Mouse (Mus musculus) CH12.LX (cell line): ENCODE measurements around the gene Plcg2. TPM values are rescaled to one million over a fixed set of nuclear protein-coding genes. Genes with fewer than 3 reads are reported as not detected.

ENCODE experiments used
- DNase-seq: peaks from one replicate; pipeline ENCODE4 v3.0.0-alpha.2; 2013; ENCODE audit errors: extremely low read depth
- H3K27ac ChIP-seq: 2 replicates; pipeline ENCODE4 v1.5.1; 2012; ENCODE audit warnings: low read depth, mild to moderate bottlenecking, control low read depth, moderate library complexity; ENCODE audit not compliant: insufficient read depth
- H3K27me3 ChIP-seq: replicated peaks from 2 replicates; pipeline ENCODE3; 2012; ENCODE audit warnings: inconsistent platforms
- H3K36me3 ChIP-seq, 2 experiments: replicated peaks in 1 of 2; 2 replicates each; pipeline versions ENCODE3 to v1.6.1; 2012; ENCODE audit warnings: inconsistent platforms in 1 of 2, low read length in 1 of 2, mild to moderate bottlenecking in 1 of 2, mixed read lengths in 1 of 2, moderate library complexity in 1 of 2; ENCODE audit not compliant: control insufficient read depth in 1 of 2, insufficient read depth in 1 of 2
- H3K4me1 ChIP-seq, 2 experiments: 2 replicates each; pipeline ENCODE4 v1.6.1; 2012; ENCODE audit warnings: inconsistent platforms in 1 of 2, moderate library complexity in 1 of 2; ENCODE audit not compliant: insufficient read depth in 2 of 2, control insufficient read depth in 1 of 2
- H3K4me2 ChIP-seq: 2 replicates; pipeline ENCODE4 v1.6.1; 2012; ENCODE audit warnings: low read depth, mild to moderate bottlenecking, control low read depth; ENCODE audit not compliant: poor library complexity, insufficient read depth, severe bottlenecking
- H3K4me3 ChIP-seq, 3 experiments: fragments of 150-350 bp in 1 of 3; sonication (generic) in 1 of 3; replicated peaks in 1 of 3; 2 replicates each; pipeline versions ENCODE3 to v1.5.1; 2011 to 2012; ENCODE audit warnings: low read depth in 2 of 3, low read length in 2 of 3, mild to moderate bottlenecking in 2 of 3, moderate library complexity in 2 of 3, control low read depth in 1 of 3, improper control_type of control experiment in 1 of 3, inconsistent platforms in 1 of 3, mixed read lengths in 1 of 3; ENCODE audit not compliant: poor library complexity in 1 of 3
- H3K79me2 ChIP-seq: replicated peaks from 2 replicates; pipeline ENCODE4 v1.6.1; 2012; ENCODE audit warnings: mild to moderate bottlenecking, moderate library complexity; ENCODE audit not compliant: control insufficient read depth, poor library complexity, insufficient read depth, severe bottlenecking; ENCODE audit errors: extremely low read depth
- H3K9ac ChIP-seq: 2 replicates; pipeline ENCODE4 v1.6.1; 2012; ENCODE audit warnings: low read depth, mild to moderate bottlenecking, control low read depth, moderate library complexity; ENCODE audit not compliant: insufficient read depth
- H3K9me3 ChIP-seq: replicated peaks from 2 replicates; pipeline ENCODE3; 2012; ENCODE audit warnings: low read length, inconsistent platforms, mixed read lengths
- BHLHE40 ChIP-seq: IDR thresholded peaks from 2 replicates; pipeline ENCODE4 v1.6.1; 2011; ENCODE audit warnings: mild to moderate bottlenecking, low read depth, low read length, improper control_type of control experiment
- CHD1 ChIP-seq: IDR thresholded peaks from 2 replicates; pipeline ENCODE4 v1.6.1; 2012; ENCODE audit warnings: low read depth, low read length, improper control_type of control experiment, inconsistent platforms
- CTCF ChIP-seq, 2 experiments: IDR thresholded peaks in 1 of 2; conservative IDR thresholded peaks in 1 of 2; 2 replicates each; pipeline ENCODE4 v1.5.1; 2011 to 2012; ENCODE audit warnings: low read depth in 2 of 2, low read length in 2 of 2, improper control_type of control experiment in 1 of 2, inconsistent platforms in 1 of 2, mild to moderate bottlenecking in 1 of 2, moderate library complexity in 1 of 2
- ELF1 ChIP-seq: IDR thresholded peaks from 2 replicates; pipeline ENCODE4 v1.6.1; 2014; ENCODE audit warnings: low read depth, mild to moderate bottlenecking, inconsistent platforms, low read length, improper control_type of control experiment
- GABPA ChIP-seq: IDR thresholded peaks from 2 replicates; pipeline ENCODE4 v1.6.1; 2012; ENCODE audit warnings: low read depth, low read length, improper control_type of control experiment, inconsistent platforms; ENCODE audit not compliant: insufficient replicate concordance
- HCFC1 ChIP-seq: IDR thresholded peaks from 2 replicates; pipeline ENCODE4 v1.6.1; 2012; ENCODE audit warnings: low read depth, mild to moderate bottlenecking, inconsistent platforms, low read length, improper control_type of control experiment
- IRF4 ChIP-seq: IDR thresholded peaks from 2 replicates; pipeline ENCODE4 v1.6.1; 2014; ENCODE audit warnings: low read depth, mild to moderate bottlenecking, inconsistent platforms, low read length, improper control_type of control experiment
- JUND ChIP-seq: conservative IDR thresholded peaks from 2 replicates; pipeline ENCODE4 v1.6.1; 2011; ENCODE audit warnings: low read depth, low read length, improper control_type of control experiment
- MAFK ChIP-seq: IDR thresholded peaks from 2 replicates; pipeline ENCODE4 v1.6.1; 2011; ENCODE audit warnings: low read length, improper control_type of control experiment; ENCODE audit not compliant: insufficient replicate concordance
- MAZ ChIP-seq: IDR thresholded peaks from 2 replicates; pipeline ENCODE4 v1.6.1; 2012; ENCODE audit warnings: low read depth, mild to moderate bottlenecking, inconsistent platforms, low read length, improper control_type of control experiment, moderate library complexity
- MEF2A ChIP-seq: IDR thresholded peaks from 2 replicates; pipeline ENCODE4 v1.6.1; 2014; ENCODE audit warnings: low read depth, mild to moderate bottlenecking, inconsistent platforms, low read length, improper control_type of control experiment, borderline replicate concordance
- NELFE ChIP-seq: IDR thresholded peaks from 2 replicates; pipeline ENCODE4 v1.6.1; 2011; ENCODE audit warnings: low read depth, low read length, improper control_type of control experiment
- POLR2A ChIP-seq: IDR thresholded peaks from 2 replicates; pipeline ENCODE4 v1.6.1; 2011; ENCODE audit warnings: low read depth, mild to moderate bottlenecking, improper control_type of control experiment, low read length
- POLR2AphosphoS2 ChIP-seq: IDR thresholded peaks from 2 replicates; pipeline ENCODE4 v1.6.1; 2011; ENCODE audit warnings: low read depth, low read length, improper control_type of control experiment
- RCOR1 ChIP-seq: conservative IDR thresholded peaks from 2 replicates; pipeline ENCODE4 v1.6.1; 2012; ENCODE audit warnings: low read depth, mild to moderate bottlenecking, inconsistent platforms, low read length, improper control_type of control experiment
- SIN3A ChIP-seq: IDR thresholded peaks from 2 replicates; pipeline ENCODE4 v1.6.1; 2012; ENCODE audit warnings: low read length, improper control_type of control experiment, inconsistent platforms
- TCF12 ChIP-seq: IDR thresholded peaks from 2 replicates; pipeline ENCODE4 v1.6.1; 2014; ENCODE audit warnings: low read depth, mild to moderate bottlenecking, inconsistent platforms, low read length, improper control_type of control experiment
- UBTF ChIP-seq: IDR thresholded peaks from 2 replicates; pipeline ENCODE4 v1.6.1; 2012; ENCODE audit warnings: low read depth, mild to moderate bottlenecking, inconsistent platforms, low read length, improper control_type of control experiment, moderate library complexity
- USF1 ChIP-seq: IDR thresholded peaks from 2 replicates; pipeline ENCODE4 v1.6.1; 2014; ENCODE audit warnings: low read depth, mild to moderate bottlenecking, inconsistent platforms, low read length, improper control_type of control experiment
- USF2 ChIP-seq: conservative IDR thresholded peaks from 2 replicates; pipeline ENCODE4 v1.6.1; 2011; ENCODE audit warnings: low read depth, low read length, improper control_type of control experiment
- ZC3H11A ChIP-seq: IDR thresholded peaks from 2 replicates; pipeline ENCODE4 v1.6.1; 2012; ENCODE audit warnings: low read depth, mild to moderate bottlenecking, inconsistent platforms, low read length, improper control_type of control experiment
- dilution Hi-C: fragments of 300-500 bp; cut with MboI; formaldehyde crosslinking; loops from 2 replicates; pipeline ENCODE4 v1.14.3; 2020; ENCODE audit warnings: low sequenced_read_pairs; ENCODE audit not compliant: extremely low pct_unique_long_range_greater_than_20kb, extremely low pct_ligation_motif_present
- in situ Hi-C: fragments of 300-500 bp; cut with MboI; formaldehyde crosslinking; loops from 3 replicates; pipeline ENCODE4 v1.14.3; 2019; ENCODE audit warnings: low sequenced_read_pairs, low pct_ligation_motif_present, low pct_unique_long_range_greater_than_20kb, mixed read lengths
- polyA plus RNA-seq: library from polyadenylated mRNA; unstranded; fragments of >175 nt; gene quantifications from 2 replicates; pipeline ENCODE4 v1.2.1, GENCODE M21; 2012; ENCODE audit warnings: low read depth; ENCODE audit not compliant: insufficient read length
- total RNA-seq, 2 experiments: library from RNA; depleted of rRNA; stranded (reverse); fragments of 300-350 nt in 1 of 2; fragments of >200 nt in 1 of 2; gene quantifications; 2 replicates each; pipeline ENCODE4 v1.2.3; 2012 to 2014

Gene Plcg2
- total and polyA plus RNA-seq, 3 experiments, result 129 to 196 (median 194) TPM

DNA sequence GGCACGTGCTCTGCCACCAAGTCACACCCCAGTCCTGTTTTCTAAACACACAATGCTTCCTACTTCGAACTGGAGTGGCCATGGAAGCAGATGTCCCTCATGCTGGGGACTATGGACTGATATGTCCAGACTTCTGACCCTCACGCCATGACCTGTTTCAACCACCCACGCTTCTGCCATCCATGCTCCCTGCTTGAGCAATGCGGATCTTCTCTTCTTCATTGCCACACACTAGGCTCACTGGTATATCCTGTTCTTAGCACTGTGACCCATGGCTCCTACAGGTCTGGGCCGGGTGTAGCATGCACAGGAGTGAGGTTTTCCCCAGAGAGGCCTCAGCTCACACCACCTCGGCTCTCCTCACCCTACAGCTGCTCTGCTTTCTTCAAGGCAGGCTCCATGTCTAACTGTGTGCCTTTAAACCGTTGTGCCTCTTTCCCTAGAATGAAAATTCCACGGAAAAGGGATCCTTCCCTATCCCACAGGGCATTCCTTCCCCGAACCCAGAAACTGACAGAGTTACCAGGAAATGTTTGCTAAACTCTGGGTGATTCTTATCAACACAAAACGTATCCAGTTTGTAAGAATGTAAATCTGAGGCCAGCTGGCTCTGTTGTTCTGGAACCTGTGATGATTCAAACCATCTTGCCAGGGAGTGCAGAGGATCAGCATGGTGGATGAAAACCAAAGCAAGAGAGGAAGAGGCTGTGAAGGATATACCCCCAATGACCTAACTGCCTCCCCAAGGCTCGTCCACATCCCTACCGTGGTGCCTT lies 169.4 kb downstream of the Plcg2 start:
- Histone ChIP-seq H3K27me3 (no peaks in the 10 kb centered on the region), H3K4me1 (peaks cover 4% of the 10 kb centered on the region in 2 experiments; a peak in 3 of 4 replicates), H3K36me3 (peaks cover 2 to 16% of the 10 kb centered on the region in 2 experiments), H3K9me3 (no peaks in the 10 kb centered on the region), H3K4me2 (no peak overlapping the region), H3K79me2 (no peaks in the 10 kb centered on the region), H3K4me3 (no peak overlapping the region), H3K27ac (no peak overlapping the region), H3K9ac (no peak overlapping the region)
- dilution Hi-C loops (no loop called here), in situ Hi-C loops (no loop called here)
- TF ChIP-seq RCOR1 (no peak), TCF12 (no peak), UBTF (no peak), HCFC1 (no peak), MAFK (no peak), IRF4 (no peak), POLR2AphosphoS2 (no peak), MEF2A (no peak), SIN3A (no peak), ZC3H11A (no peak), USF2 (no peak), NELFE (no peak), CTCF (conservative IDR thresholded peaks at IDR 0.05 in 1 of 2, IDR thresholded peaks at IDR 0.05 in 1 of 2; ENCODE audit: low read depth in 2 of 2, low read length in 2 of 2) (no peak), JUND (no peak), GABPA (no peak)
- DNase-seq, result no peak

GRCm38 (mm10) chr8:117670461-117670860 lies 172.4 kb downstream of the Plcg2 start:
- H3K9me3 ChIP-seq, result no peaks in the 10 kb centered on the region
- DNase-seq, result no peak
- dilution Hi-C loops, result no loop called here

More at GRCm38 (mm10) chr8:117670461-117670860, 172.4 kb downstream of the Plcg2 start:
- Histone ChIP-seq H3K27me3 (no peaks in the 10 kb centered on the region), H3K4me2 (no peak overlapping the region), H3K4me1 (peaks cover 6 to 11% of the 10 kb centered on the region in 2 experiments; a peak in 3 of 4 replicates), H3K9ac (no peak overlapping the region), H3K27ac (no peak overlapping the region), H3K79me2 (no peaks in the 10 kb centered on the region), H3K36me3 (peaks cover 0 to 2% of the 10 kb centered on the region in 2 experiments), H3K4me3 (no peak overlapping the region)
- in situ Hi-C loops, result no loop called here
- TF ChIP-seq MAZ, result no peak
- no peak for TF ChIP-seq POLR2A
- TF ChIP-seq USF1, result no peak
- TF ChIP-seq HCFC1, result no peak
- TF ChIP-seq MAFK, result no peak
- no peak for TF ChIP-seq CHD1
- no peak for TF ChIP-seq UBTF
- no peak for TF ChIP-seq RCOR1
- no peak for TF ChIP-seq ZC3H11A
- no peak for TF ChIP-seq ELF1
- TF ChIP-seq BHLHE40, result no peak
- no peak for TF ChIP-seq TCF12
